Mouse (Mus musculus) frontal cortex, postnatal 10 days (tissue): ENCODE data around the gene Ep400.

Experiments
- DNase-seq, 2 experiments: peaks; one replicate each; pipeline ENCODE4 v3.0.0; 2022; ENCODE audit warnings: low spot score in 2 of 2, mixed read lengths in 1 of 2

Ep400 gene

GRCm38 (mm10) chr5:110770448-110771158, at the start of gene Ep400:
Gene Ep400, minus strand, starts transcription at chr5:110770717.
- DNase-seq = peak; percentile 99 to 100

GRCm38 (mm10) chr5:110809667-110810325, 39.3 kb upstream of the Ep400 start, which contains the start of gene Ulk1:
Gene Ulk1, minus strand, starts transcription at chr5:110810097.
- peak; percentile 99 for DNase-seq

GRCm38 (mm10) chr5:110808821-110809666, 38.5 kb upstream of the Ep400 start:
- DNase-seq = peak in 1 of 2 experiments; percentile 43

GRCm38 (mm10) chr5:110808061-110808631, 37.6 kb upstream of the Ep400 start:
- peak; percentile 72 to 80 for DNase-seq

GRCm38 (mm10) chr5:110807453-110807852, 36.9 kb upstream of the Ep400 start:
- DNase-seq = no peak

- no peak for DNase-seq
Measured at GRCm38 (mm10) chr5:110806676-110807075, 36.2 kb upstream of the Ep400 start.

- DNase-seq = no peak
Measured at GRCm38 (mm10) chr5:110806154-110806553, 35.6 kb upstream of the Ep400 start.

GRCm38 (mm10) chr5:110804012-110804743, 33.7 kb upstream of the Ep400 start:
- no peak for DNase-seq

GRCm38 (mm10) chr5:110802809-110803208, 32.3 kb upstream of the Ep400 start:
- no peak for DNase-seq

GRCm38 (mm10) chr5:110802186-110802585, 31.7 kb upstream of the Ep400 start:
- no peak for DNase-seq

GRCm38 (mm10) chr5:110801036-110801624, 30.6 kb upstream of the Ep400 start:
- DNase-seq = no peak

GRCm38 (mm10) chr5:110797696-110798095, 27.2 kb upstream of the Ep400 start:
- DNase-seq = no peak

- DNase-seq = no peak
Measured at GRCm38 (mm10) chr5:110794363-110794762, 23.8 kb upstream of the Ep400 start.

GRCm38 (mm10) chr5:110788684-110789083, 18.2 kb upstream of the Ep400 start:
- DNase-seq = no peak

GRCm38 (mm10) chr5:110786081-110786835, 15.7 kb upstream of the Ep400 start:
- no peak for DNase-seq

GRCm38 (mm10) chr5:110783150-110783549, 12.6 kb upstream of the Ep400 start:
- DNase-seq = no peak

GRCm38 (mm10) chr5:110781529-110782238, 11.2 kb upstream of the Ep400 start:
- no peak for DNase-seq

- DNase-seq = no peak
Measured at GRCm38 (mm10) chr5:110780761-110781528, 10.4 kb upstream of the Ep400 start.
